ENCODE assay signal across 15 mouse cellular contexts in genomic region chr2:72002843-72003370, GRCm38 (mm10).
"Had no signal": no experiment of that assay in that cellular context is flagged by ENCODE, and none has a peak within 500 bp of the region (broad histone marks: within the 10 kb centered on the region; RNA-seq: fewer than 3 reads in every experiment).

No protein-coding gene starts in this region.

- H3K9ac ChIP-seq: limb, embryonic 12.5 days; liver, embryonic 15.5 days; midbrain, embryonic 13.5 days; neural tube, embryonic 15.5 days had no signal

- H3K36me3 ChIP-seq: limb, embryonic 12.5 days; liver, embryonic 15.5 days; midbrain, embryonic 13.5 days; neural tube, embryonic 15.5 days had no signal

- H3K27ac ChIP-seq: layer of hippocampus, adult 2 months; limb, embryonic 12.5 days; liver, embryonic 15.5 days; midbrain, embryonic 13.5 days; neural tube, embryonic 15.5 days had no signal

- H3K9me3 ChIP-seq: liver, embryonic 15.5 days; neural tube, embryonic 15.5 days had no signal

- H3K4me1 ChIP-seq: limb, embryonic 12.5 days; liver, embryonic 15.5 days; midbrain, embryonic 13.5 days; neural tube, embryonic 15.5 days had no signal

- H3K4me2 ChIP-seq: limb, embryonic 12.5 days; liver, embryonic 15.5 days; midbrain, embryonic 13.5 days; neural tube, embryonic 15.5 days had no signal

- ATAC-seq: lung, postnatal 0 days; midbrain, embryonic 13.5 days had no signal

- H3K4me3 ChIP-seq: layer of hippocampus, adult 2 months; limb, embryonic 12.5 days; liver, embryonic 15.5 days; midbrain, embryonic 13.5 days; neural tube, embryonic 15.5 days had no signal

- DNase-seq: kidney, postnatal 10 days; kidney, postnatal 4 days; liver; lung, adult 2 months; lung, postnatal 36 days; right cerebral cortex, postnatal 4 days; spleen, adult 18-20 months; thymus, adult 18-20 months; thymus, postnatal 14 days had no signal

- H3K27me3 ChIP-seq: limb, embryonic 12.5 days; liver, embryonic 15.5 days; midbrain, embryonic 13.5 days; neural tube, embryonic 15.5 days had no signal
